Mouse (Mus musculus) bone marrow, adult 2 months (tissue): ENCODE results near the gene Crls1. TPM values are rescaled to one million over a fixed set of nuclear protein-coding genes. Genes with fewer than 3 reads are reported as not detected.
A peak's percentile ranks its signal among the peaks of the same experiment; 100 is the strongest.

Source experiments
- H3K27ac ChIP-seq: fragments of 200-500 bp; 2 replicates; pipeline ENCODE4 v1.5.1; 2012; ENCODE audit warnings: low read depth, mild to moderate bottlenecking, control low read depth, inconsistent platforms, low read length; ENCODE audit not compliant: control insufficient read depth, poor library complexity, insufficient read depth
- H3K4me1 ChIP-seq: fragments of 200-500 bp; 2 replicates; pipeline ENCODE4 v1.6.1; 2011; ENCODE audit warnings: low read length; ENCODE audit not compliant: control insufficient read depth, insufficient read depth
- H3K4me3 ChIP-seq: fragments of 200-500 bp; replicated peaks from 2 replicates; pipeline ENCODE3; 2011; ENCODE audit warnings: mild to moderate bottlenecking, low read depth, low read length, control low read depth; ENCODE audit not compliant: control insufficient read depth
- CTCF ChIP-seq: fragments of 200-500 bp; IDR thresholded peaks from 2 replicates; pipeline ENCODE4 v1.5.1; 2011; ENCODE audit warnings: low read length, control low read depth; ENCODE audit not compliant: control insufficient read depth, insufficient read depth
- POLR2A ChIP-seq: fragments of 200-500 bp; IDR thresholded peaks from 2 replicates; pipeline ENCODE4 v1.6.1; 2011; ENCODE audit warnings: low read depth, mild to moderate bottlenecking, control low read depth, low read length, borderline replicate concordance; ENCODE audit not compliant: control insufficient read depth
- WGBS: fragments of 180-500 bp; shearing (Covaris S2); methylation state at CpG from one replicate; pipeline ENCODE4 v1.1.7; 2018; 5-methylcytosine and 5-hydroxymethylcytosine counted together
- polyA plus RNA-seq: library from polyadenylated mRNA; stranded (reverse); fragments of >200 nt; gene quantifications from 2 replicates; pipeline ENCODE4 v1.2.4, GENCODE M21; 2011; ENCODE audit warnings: low replicate concordance; ENCODE audit not compliant: missing spikeins, insufficient read depth, insufficient read length

The Crls1 gene
- polyA plus RNA-seq, 1 experiment, result 12.8 TPM

GRCm38 (mm10) chr2:132856333-132856732 is 9.9 kb downstream of the Crls1 start:
- Histone ChIP-seq H3K27ac (no peak overlapping the region), H3K4me3 (no peak overlapping the region), H3K4me1 (no peaks in the 10 kb centered on the region; the same call in 1 of the 2 replicates)
- TF ChIP-seq CTCF (no peak), POLR2A (no peak)
- WGBS, result 72% methylated on average over 5 of the region's 5 CpGs

GRCm38 (mm10) chr2:132860435-132860834 is 14.0 kb downstream of the Crls1 start:
- H3K4me1 ChIP-seq, result no peaks in the 10 kb centered on the region
- H3K27ac ChIP-seq, result no peak overlapping the region
- TF ChIP-seq POLR2A (no peak), CTCF (no peak)
- H3K4me3 ChIP-seq, result no peak overlapping the region

- TF ChIP-seq CTCF (no peak), POLR2A (no peak)
- H3K4me1 ChIP-seq, result no peaks in the 10 kb centered on the region
- 80% methylated on average over 2 of the region's 2 CpGs for WGBS
Observed at GRCm38 (mm10) chr2:132861456-132861855, 15.0 kb downstream of the Crls1 start.

GRCm38 (mm10) chr2:132863325-132863724 is 16.9 kb downstream of the Crls1 start:
- Histone ChIP-seq H3K4me3 (no peak overlapping the region), H3K4me1 (no peaks in the 10 kb centered on the region; the same call in 1 of the 2 replicates), H3K27ac (no peak overlapping the region)
- TF ChIP-seq CTCF, result no peak
- TF ChIP-seq POLR2A, result no peak
- WGBS, result 88% methylated on average over 2 of the region's 2 CpGs

More at GRCm38 (mm10) chr2:132861456-132861855, 15.0 kb downstream of the Crls1 start:
- no peak overlapping the region for H3K4me3 ChIP-seq
- H3K27ac ChIP-seq, result no peak overlapping the region

GRCm38 (mm10) chr2:132867521-132867920 is 21.1 kb downstream of the Crls1 start:
- no peak for TF ChIP-seq POLR2A
- TF ChIP-seq CTCF, result no peak
- peak overlapping the region; percentile 19; the same call in 1 of the 2 replicates for H3K27ac ChIP-seq
- H3K4me3 ChIP-seq, result no peak overlapping the region
- WGBS, result 31% methylated on average over 5 of the region's 5 CpGs
- peaks cover 3% of the 10 kb centered on the region for H3K4me1 ChIP-seq

GRCm38 (mm10) chr2:132869682-132870081 is 23.2 kb downstream of the Crls1 start:
- H3K4me1 ChIP-seq, result peaks cover 5% of the 10 kb centered on the region
- H3K4me3 ChIP-seq, result no peak overlapping the region
- TF ChIP-seq POLR2A (no peak), CTCF (no peak)
- H3K27ac ChIP-seq, result no peak overlapping the region; the same call in 1 of the 2 replicates
- WGBS, result 71% methylated on average over 5 of the region's 5 CpGs

GRCm38 (mm10) chr2:132870286-132870685 is 23.8 kb downstream of the Crls1 start:
- peaks cover 5% of the 10 kb centered on the region for H3K4me1 ChIP-seq
- no peak overlapping the region for H3K4me3 ChIP-seq
- no peak for TF ChIP-seq POLR2A
- TF ChIP-seq CTCF, result no peak
- H3K27ac ChIP-seq, result no peak overlapping the region
- WGBS, result 80% methylated on average over 4 of the region's 4 CpGs

- H3K27ac ChIP-seq, result no peak overlapping the region
- H3K4me3 ChIP-seq, result no peak overlapping the region
- TF ChIP-seq POLR2A (no peak), CTCF (no peak)
- 77% methylated on average over 3 of the region's 3 CpGs for WGBS
- H3K4me1 ChIP-seq, result peaks cover 5% of the 10 kb centered on the region
Observed at GRCm38 (mm10) chr2:132871663-132872062, 25.2 kb downstream of the Crls1 start.
